In genomic region chr19:34706261-34706660, GRCm38 (mm10) we compare ENCODE assay signal across 15 mouse cellular contexts. TPM values are rescaled to one million over a fixed set of nuclear protein-coding genes. Genes with fewer than 3 reads are reported as not detected.
DNase-seq lines count a peak whose midpoint lies in the region; ATAC-seq lines count a peak whose summit lies in the region.
"Had no signal": no experiment of that assay in that cellular context is flagged by ENCODE, and none has a peak within 500 bp of the region (broad histone marks: within the 10 kb centered on the region; RNA-seq: fewer than 3 reads in every experiment).

No protein-coding gene starts in this region.

- ATAC-seq in heart, embryonic 16.5 days (replicated peaks; ENCODE audit: extremely low read depth, insufficient read depth, low FRiP score) = no peak
- ATAC-seq in intestine, embryonic 16.5 days = 0 out of 2 replicates have a peak, but pooled peaks have one; percentile 44
- ATAC-seq in midbrain, embryonic 11.5 days (ENCODE audit: low FRiP score) = no peak

- no peak for DNase-seq in heart, adult 11 months
- peak; percentile 87 for DNase-seq in kidney, postnatal 14 days
- peak; percentile 61 for DNase-seq in lung, postnatal 14 days
- DNase-seq in midbrain, embryonic 11.5 days (ENCODE audit: low spot score, missing footprints) = no peak
- no peak for DNase-seq in frontal cortex, postnatal 14 days (ENCODE audit: low spot score in 2 of 2)
- DNase-seq in left cerebral cortex, adult 8-10 months (ENCODE audit: low spot score in 2 of 2) = no peak
- DNase-seq: liver; right cerebral cortex, postnatal 4 days; thymus, postnatal 36 days had no signal

- 24% methylated on average over 6 of the region's 6 CpGs for WGBS in heart, embryonic 16.5 days
- 33% methylated on average over 6 of the region's 6 CpGs for WGBS in intestine, embryonic 16.5 days
- 70% methylated on average over 6 of the region's 6 CpGs for WGBS in midbrain, embryonic 11.5 days

- no peak overlapping the region for H3K9ac ChIP-seq in heart, embryonic 16.5 days (ENCODE audit: low read length)
- H3K9ac ChIP-seq in intestine, embryonic 16.5 days (ENCODE audit: low read depth, low read length) = no peak overlapping the region
- no peak overlapping the region for H3K9ac ChIP-seq in midbrain, embryonic 11.5 days (ENCODE audit: low read length)
- H3K9ac ChIP-seq: embryonic facial prominence, embryonic 12.5 days; forebrain, embryonic 12.5 days had no signal

- peaks cover 5% of the 10 kb centered on the region; the same call in 1 of the 2 replicates for H3K4me1 ChIP-seq in heart, embryonic 16.5 days (ENCODE audit: control insufficient read depth, insufficient read depth, low read length)
- H3K4me1 ChIP-seq in intestine, embryonic 16.5 days (ENCODE audit: control insufficient read depth, insufficient read depth, low read length) = no peaks in the 10 kb centered on the region; the same call in 1 of the 2 replicates
- no peaks in the 10 kb centered on the region for H3K4me1 ChIP-seq in midbrain, embryonic 11.5 days (ENCODE audit: control insufficient read depth, insufficient read depth, low read length)
- H3K4me1 ChIP-seq: forebrain, embryonic 12.5 days had no signal

- H3K4me3 ChIP-seq in heart, embryonic 16.5 days (ENCODE audit: low read length) = no peak overlapping the region
- H3K4me3 ChIP-seq in intestine, embryonic 16.5 days (ENCODE audit: low read length) = no peak overlapping the region
- H3K4me3 ChIP-seq in midbrain, embryonic 11.5 days (ENCODE audit: low read depth, low read length) = no peak overlapping the region
- H3K4me3 ChIP-seq: embryonic facial prominence, embryonic 12.5 days; forebrain, embryonic 12.5 days; megakaryocyte, embryonic 14.5 days had no signal

- H3K27me3 ChIP-seq in heart, embryonic 16.5 days (ENCODE audit: control insufficient read depth, insufficient read depth, low read length) = no peaks in the 10 kb centered on the region
- H3K27me3 ChIP-seq in intestine, embryonic 16.5 days (replicated peaks; ENCODE audit: control insufficient read depth, insufficient read depth, low read length) = no peaks in the 10 kb centered on the region
- no peaks in the 10 kb centered on the region for H3K27me3 ChIP-seq in midbrain, embryonic 11.5 days (ENCODE audit: control insufficient read depth, insufficient read depth, low read length)
- H3K27me3 ChIP-seq: embryonic facial prominence, embryonic 12.5 days; forebrain, embryonic 12.5 days; megakaryocyte, embryonic 14.5 days had no signal

- H3K4me2 ChIP-seq in heart, embryonic 16.5 days (ENCODE audit: low read depth, low read length) = peak overlapping the region; percentile 31; the same call in 1 of the 2 replicates
- no peak overlapping the region for H3K4me2 ChIP-seq in intestine, embryonic 16.5 days (ENCODE audit: low read depth, low read length)
- no peak overlapping the region for H3K4me2 ChIP-seq in midbrain, embryonic 11.5 days
- H3K4me2 ChIP-seq: embryonic facial prominence, embryonic 12.5 days; forebrain, embryonic 12.5 days had no signal

- H3K9me3 ChIP-seq in heart, embryonic 16.5 days (replicated peaks; ENCODE audit: control insufficient read depth, low read length) = no peaks in the 10 kb centered on the region
- no peaks in the 10 kb centered on the region for H3K9me3 ChIP-seq in intestine, embryonic 16.5 days (ENCODE audit: control insufficient read depth, low read length)
- no peaks in the 10 kb centered on the region for H3K9me3 ChIP-seq in midbrain, embryonic 11.5 days (ENCODE audit: control insufficient read depth, low read length)
- H3K9me3 ChIP-seq: embryonic facial prominence, embryonic 12.5 days; forebrain, embryonic 12.5 days; megakaryocyte, embryonic 14.5 days had no signal

- H3K36me3 ChIP-seq in heart, embryonic 16.5 days (ENCODE audit: control insufficient read depth, insufficient read depth) = no peaks in the 10 kb centered on the region
- H3K36me3 ChIP-seq in intestine, embryonic 16.5 days (ENCODE audit: control insufficient read depth, insufficient read depth, low read length) = no peaks in the 10 kb centered on the region
- no peaks in the 10 kb centered on the region for H3K36me3 ChIP-seq in midbrain, embryonic 11.5 days (ENCODE audit: control insufficient read depth, insufficient read depth, low read length)
- H3K36me3 ChIP-seq: embryonic facial prominence, embryonic 12.5 days; forebrain, embryonic 12.5 days had no signal

- peak overlapping the region; percentile 53; the same call in 1 of the 2 replicates for H3K27ac ChIP-seq in heart, embryonic 16.5 days (ENCODE audit: low read length)
- no peak overlapping the region for H3K27ac ChIP-seq in intestine, embryonic 16.5 days (ENCODE audit: low read length)
- no peak overlapping the region for H3K27ac ChIP-seq in midbrain, embryonic 11.5 days (ENCODE audit: low read depth, low read length)
- H3K27ac ChIP-seq: embryonic facial prominence, embryonic 12.5 days; forebrain, embryonic 12.5 days; kidney, postnatal 0 days had no signal

RNA-seq across cellular contexts. Expression of gene Slc16a12, which starts 40.8 kb away (rescaled TPM):
- 8.9 and 10.6 TPM in 2 replicates for polyA plus RNA-seq in heart, embryonic 16.5 days (2015; fragmentation: Nextera tagmentation; extraction: Ambion mirVana)
- polyA plus RNA-seq in intestine, embryonic 16.5 days (2015; fragmentation: Nextera tagmentation; extraction: Ambion mirVana) = 8.1 and 8.3 TPM in 2 replicates
- polyA plus RNA-seq in midbrain, embryonic 11.5 days (2014; fragmentation: Nextera tagmentation; extraction: Ambion mirVana) = 2.7 and 3.0 TPM in 2 replicates
- 1 to 10 TPM; 3.4 to 6.5 (median 3.6) TPM for total RNA-seq in left cerebral cortex, adult 8-10 months (2022)

Comparison
In these comparisons a context has a peak if more than half of its experiments do, and no peak if none do; other contexts are left out.
1. DNase-seq: peak in kidney, postnatal 14 days (single experiment) and lung, postnatal 14 days (single experiment); none in heart, adult 11 months (single experiment), midbrain, embryonic 11.5 days (single experiment), frontal cortex, postnatal 14 days (0 of 2) and left cerebral cortex, adult 8-10 months (0 of 2).